Mouse (Mus musculus) ovary, adult 2 months (tissue): ENCODE results near the gene Mbl1. TPM values are rescaled to one million over a fixed set of nuclear protein-coding genes. Genes with fewer than 3 reads are reported as not detected.

Source experiments
- polyA plus RNA-seq: library from polyadenylated mRNA; depleted of rRNA; stranded (reverse); fragments of >200 nt; gene quantifications from 2 replicates; pipeline ENCODE4 v1.2.3, GENCODE M21; 2012; rRNA removed

Mbl1 gene
- polyA plus RNA-seq = not detected in 2 replicates

DNA sequence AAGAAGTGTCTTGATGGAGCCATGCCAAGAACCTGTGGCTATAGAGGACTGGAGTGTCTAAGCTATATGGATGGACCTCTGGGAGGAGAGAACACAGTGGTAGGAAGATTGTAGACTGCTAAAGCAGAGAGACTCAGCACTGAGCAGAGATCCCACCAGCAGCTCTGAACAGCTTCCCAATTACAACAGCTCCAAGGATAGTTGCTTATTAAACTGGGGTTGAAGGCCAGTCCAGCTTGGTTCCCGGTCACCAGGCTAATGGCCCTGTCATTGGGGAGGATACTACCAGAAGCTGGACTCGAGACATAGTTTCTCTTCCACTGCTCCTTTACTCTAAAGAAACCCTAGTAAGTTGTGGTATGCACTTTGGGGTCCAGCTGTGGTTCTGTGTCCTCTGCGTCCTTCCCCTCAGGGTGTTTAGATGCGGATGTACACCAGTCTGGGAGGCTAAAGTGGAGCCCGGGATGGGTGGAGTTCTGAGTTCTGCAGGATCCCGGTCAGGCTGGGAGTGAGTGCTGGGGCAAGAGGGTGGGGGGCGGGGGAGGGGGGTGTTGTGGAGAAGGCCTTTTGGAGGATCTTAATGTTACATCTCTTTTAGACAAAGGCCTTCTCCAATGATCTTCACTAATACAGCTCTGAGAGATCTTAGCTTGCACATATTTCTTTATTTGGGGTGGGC is at the start of gene Mbl1:
Gene Mbl1, plus strand, starts transcription at position 239 of the 679 bp plus-strand sequence.

DNA sequence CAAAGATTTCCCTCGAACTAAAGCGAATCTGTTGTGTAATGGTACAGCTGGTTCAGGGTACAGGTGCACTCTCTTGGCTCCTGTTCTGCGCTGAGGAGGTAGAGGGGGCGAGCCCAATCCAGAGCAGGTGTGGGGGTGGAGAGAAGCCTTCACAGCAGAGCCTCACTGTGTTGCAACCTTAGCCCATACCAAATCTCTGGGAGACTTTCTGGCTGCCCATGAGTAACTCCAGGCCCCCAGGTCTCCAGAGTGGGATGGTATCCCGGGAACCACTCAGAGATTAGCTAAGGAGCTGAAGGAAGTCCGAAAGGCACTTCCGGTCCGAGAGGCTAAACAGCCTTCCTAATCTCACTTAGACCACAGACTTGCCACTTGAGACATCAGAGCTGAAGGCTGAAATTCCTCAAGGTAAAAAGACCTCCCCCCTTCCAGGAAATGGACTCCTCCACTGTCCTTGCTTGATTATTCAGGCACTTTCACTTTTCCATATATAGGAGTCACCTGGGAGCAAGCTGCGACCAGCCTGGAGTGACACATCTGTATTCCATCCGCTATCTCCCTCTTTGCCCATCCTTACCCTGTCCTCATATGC is 46.3 kb upstream of the Mbl1 start, which contains the start of gene Mat1a:
Gene Mat1a, plus strand, starts transcription at position 183 of the 592 bp plus-strand sequence.

DNA sequence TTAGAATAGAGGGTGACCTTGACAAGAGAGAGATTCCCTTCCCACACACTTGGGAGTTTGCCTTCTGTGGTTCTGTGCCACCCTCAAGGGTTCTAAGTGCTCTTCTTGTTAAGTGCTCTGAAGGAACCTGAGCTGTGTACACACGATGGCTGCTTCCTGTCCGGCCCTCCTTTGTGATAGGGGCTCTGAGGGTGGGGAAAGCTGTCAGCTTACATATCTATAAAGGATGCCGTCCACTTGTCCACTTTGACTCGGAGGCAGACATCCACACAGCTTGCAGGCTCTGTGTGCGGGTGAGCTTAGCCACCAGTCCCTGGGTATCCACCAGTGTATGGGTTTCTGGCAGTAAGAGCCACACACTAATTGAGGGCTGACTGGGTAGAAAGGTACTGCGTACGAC is 19.7 kb upstream of the Mbl1 start, which contains the start of gene Sftpa1:
Gene Sftpa1, plus strand, starts transcription at position 243 of the 400 bp plus-strand sequence.

DNA sequence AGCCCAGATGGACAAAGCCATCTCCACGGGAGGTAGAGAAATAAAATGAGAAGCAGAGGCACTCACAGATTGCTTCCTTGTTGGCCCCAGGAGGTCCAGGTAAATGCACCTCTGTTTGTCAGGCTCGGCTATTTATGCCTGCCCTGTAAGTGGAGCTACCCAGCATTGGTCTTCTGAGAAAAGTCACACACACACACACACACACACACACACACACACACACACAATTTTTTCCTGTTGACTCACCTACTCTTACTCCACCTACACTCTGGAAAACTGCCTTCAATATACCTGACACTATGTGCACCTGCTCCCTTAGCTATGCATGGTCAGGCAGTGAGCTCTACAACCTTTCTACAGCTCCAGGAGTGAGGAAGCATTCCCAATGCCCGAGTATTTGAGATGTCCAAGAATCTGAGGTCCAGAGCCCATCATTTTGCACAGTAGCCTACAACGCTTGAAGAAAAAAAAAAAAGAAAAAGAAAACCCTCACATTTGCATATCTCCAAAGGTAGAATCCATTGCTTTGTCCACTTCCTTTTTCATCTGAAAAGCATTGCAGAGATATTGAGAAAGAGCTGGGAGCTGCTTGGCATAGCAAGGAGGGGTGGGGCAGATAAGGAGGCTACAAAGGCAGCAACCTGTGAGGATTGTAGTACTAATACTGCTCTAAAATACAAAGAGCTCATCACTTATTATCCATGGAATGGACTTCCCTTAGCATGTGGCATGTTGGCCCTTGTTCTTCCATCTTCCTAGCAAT is 34.0 kb downstream of the Mbl1 start, which contains the start of gene Sftpd:
Gene Sftpd, minus strand, starts transcription at position 91 of the 763 bp plus-strand sequence.

Other genes with a start within 250 kb of the Mbl1 start
- 90.7 and 91.7 TPM in 2 replicates for gene Tspan14, start 184.7 kb upstream of the Mbl1 start, polyA plus RNA-seq
- 37.0 and 40.5 TPM in 2 replicates for gene Fam213a, start 137.7 kb upstream of the Mbl1 start, polyA plus RNA-seq
- gene Dydc2, start 82.2 kb upstream of the Mbl1 start, polyA plus RNA-seq = not detected in 2 replicates
- not detected in 2 replicates for gene Dydc1, start 78.5 kb upstream of the Mbl1 start, polyA plus RNA-seq
- gene Mat1a, start 46.4 kb upstream of the Mbl1 start, polyA plus RNA-seq = 1.0 and 1.7 TPM in 2 replicates
- not detected in 2 replicates for gene Sftpa1, start 19.7 kb upstream of the Mbl1 start, polyA plus RNA-seq
- 3.3 and 3.6 TPM in 2 replicates for gene Sftpd, start 33.7 kb downstream of the Mbl1 start, polyA plus RNA-seq
- not detected in 2 replicates for gene Gm2832, start 127.3 kb downstream of the Mbl1 start, polyA plus RNA-seq
- gene Gm5798, start 197.2 kb downstream of the Mbl1 start, polyA plus RNA-seq = not detected in 2 replicates
- gene Gm7945, start 234.9 kb downstream of the Mbl1 start, polyA plus RNA-seq = not detected in 2 replicates